Mouse (Mus musculus): ENCODE measurements around the gene Olfr1261. TPM values are rescaled to one million over a fixed set of nuclear protein-coding genes. Genes with fewer than 3 reads are reported as not detected.

Olfr1261 gene
- not detected for polyA plus RNA-seq (2017; shearing (Covaris generic))

GRCm38 (mm10) chr2:89990921-89991320 is at the start of gene Olfr1261:
Olfr1261 (plus strand) TSS chr2:89991221.

DNA sequence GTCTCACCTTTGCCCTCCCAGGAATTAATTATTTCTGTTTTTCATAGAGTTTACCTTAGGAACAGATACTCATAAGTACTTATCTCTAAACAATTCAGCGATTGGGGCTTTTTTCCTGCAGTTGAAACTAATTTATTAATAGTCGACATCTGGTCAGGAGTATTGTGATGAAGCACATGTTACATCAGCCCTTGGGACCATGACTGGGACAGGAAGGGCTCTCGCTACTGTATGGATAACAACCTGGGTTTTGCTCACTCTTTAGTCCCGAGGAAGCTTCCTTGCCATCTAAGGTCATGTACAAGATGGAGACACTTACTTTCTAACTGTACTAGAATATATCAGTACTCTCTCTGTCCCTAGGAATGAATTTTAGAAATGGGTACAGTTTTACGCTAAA is 42.5 kb upstream of the Olfr1261 start, which contains the start of gene Olfr1259:
TSS of gene Olfr1259 (minus strand) at position 101 of the 400 bp plus-strand sequence.

GRCm38 (mm10) chr2:89974184-89974583 is 16.8 kb upstream of the Olfr1261 start, which contains the start of gene Olfr1260:
Olfr1260 (plus strand) TSS chr2:89974340.

GRCm38 (mm10) chr2:89999845-90000244 is 8.8 kb downstream of the Olfr1261 start, which contains the start of gene Olfr1262:
Olfr1262 (plus strand) TSS chr2:90000145.

GRCm38 (mm10) chr2:90011831-90012230 is 20.8 kb downstream of the Olfr1261 start, which contains the start of gene Olfr1263:
Olfr1263 (plus strand) TSS chr2:90012131.

DNA sequence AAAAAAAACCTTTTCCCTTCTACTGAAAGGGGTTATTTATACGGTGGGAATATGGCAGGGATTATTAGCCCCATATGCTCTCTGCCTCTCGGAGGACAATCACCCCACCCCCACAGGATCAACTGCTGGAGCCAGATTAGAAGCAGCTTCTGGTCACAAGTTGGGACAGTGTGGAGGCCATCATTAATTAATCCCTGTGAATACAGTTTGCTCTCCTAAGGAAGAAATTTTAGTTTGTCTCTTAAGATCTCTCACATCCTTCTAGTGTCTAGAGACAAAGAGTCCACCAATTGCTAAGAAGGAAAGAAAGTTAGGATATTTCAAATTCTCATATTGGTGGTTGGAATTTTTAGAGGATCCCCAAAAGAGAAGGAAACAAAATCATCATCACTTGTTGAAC is 34.5 kb downstream of the Olfr1261 start, which contains the start of gene Olfr1264:
TSS of gene Olfr1264 (minus strand) at position 101 of the 400 bp plus-strand sequence.

GRCm38 (mm10) chr2:90035037-90035436 is 44.0 kb downstream of the Olfr1261 start, which contains the start of gene Olfr1265:
Olfr1265 (plus strand) TSS chr2:90035337.

Other genes starting within 250 kb of the Olfr1261 start
- not detected for gene Olfr1253, start 234.1 kb upstream of the Olfr1261 start, polyA plus RNA-seq (2017; shearing (Covaris generic))
- gene Olfr1254, start 197.6 kb upstream of the Olfr1261 start, polyA plus RNA-seq (2017; shearing (Covaris generic)), result not detected
- gene Olfr1255, start 179.2 kb upstream of the Olfr1261 start, polyA plus RNA-seq (2017; shearing (Covaris generic)), result not detected
- not detected for gene Olfr1256, start 149.7 kb upstream of the Olfr1261 start, polyA plus RNA-seq (2017; shearing (Covaris generic))
- not detected for gene Olfr48, start 143.0 kb upstream of the Olfr1261 start, polyA plus RNA-seq (2017; shearing (Covaris generic))
- gene Olfr1257, start 112.8 kb upstream of the Olfr1261 start, polyA plus RNA-seq (2017; shearing (Covaris generic)), result not detected
- gene Olfr1258, start 63.9 kb upstream of the Olfr1261 start, polyA plus RNA-seq (2017; shearing (Covaris generic)), result not detected
- gene Olfr1259, start 42.6 kb upstream of the Olfr1261 start, polyA plus RNA-seq (2017; shearing (Covaris generic)), result not detected
- 0.11 TPM for gene Olfr1260, start 16.9 kb upstream of the Olfr1261 start, polyA plus RNA-seq (2017; shearing (Covaris generic))
- not detected for gene Olfr1262, start 8.9 kb downstream of the Olfr1261 start, polyA plus RNA-seq (2017; shearing (Covaris generic))
- not detected for gene Olfr1263, start 20.9 kb downstream of the Olfr1261 start, polyA plus RNA-seq (2017; shearing (Covaris generic))
- gene Olfr1264, start 34.4 kb downstream of the Olfr1261 start, polyA plus RNA-seq (2017; shearing (Covaris generic)), result not detected
- 0.10 TPM for gene Olfr1265, start 44.1 kb downstream of the Olfr1261 start, polyA plus RNA-seq (2017; shearing (Covaris generic))
- gene Olfr140, start 72.4 kb downstream of the Olfr1261 start, polyA plus RNA-seq (2017; shearing (Covaris generic)), result not detected
- not detected for gene Olfr1269, start 130.2 kb downstream of the Olfr1261 start, polyA plus RNA-seq (2017; shearing (Covaris generic))
- gene Olfr32, start 151.1 kb downstream of the Olfr1261 start, polyA plus RNA-seq (2017; shearing (Covaris generic)), result not detected
- gene Olfr1270, start 161.9 kb downstream of the Olfr1261 start, polyA plus RNA-seq (2017; shearing (Covaris generic)), result not detected
- not detected for gene Olfr1506, start 233.3 kb downstream of the Olfr1261 start, polyA plus RNA-seq (2017; shearing (Covaris generic))